Mouse (Mus musculus) cerebellum, adult 9-10 months (tissue): ENCODE data around the gene Arhgap31.
A peak's percentile ranks its signal among the peaks of the same experiment; 100 is the strongest.

Source experiments
- DNase-seq: peaks from one replicate; pipeline ENCODE4 v3.0.0; 2022

The Arhgap31 gene

DNA sequence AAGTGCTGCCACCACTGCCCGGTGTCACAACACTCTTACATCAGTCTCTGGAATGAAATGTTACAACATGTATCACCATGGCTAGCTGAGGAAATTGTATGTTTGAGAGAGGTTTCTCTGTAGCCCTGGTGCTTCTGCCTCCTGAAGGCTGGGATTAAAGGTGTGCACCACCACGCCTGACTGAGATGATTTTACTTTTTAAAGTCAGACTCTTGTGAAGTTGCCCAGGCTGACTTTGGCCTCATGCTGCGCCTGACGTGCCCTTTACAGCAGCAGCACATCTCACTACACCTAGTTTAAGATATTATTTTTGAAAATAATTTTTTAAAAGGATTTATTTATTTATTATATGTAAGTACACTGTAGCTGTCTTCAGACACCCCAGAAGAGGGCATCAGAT lies 120.1 kb downstream of the Arhgap31 start:
- DNase-seq = no peak

DNA sequence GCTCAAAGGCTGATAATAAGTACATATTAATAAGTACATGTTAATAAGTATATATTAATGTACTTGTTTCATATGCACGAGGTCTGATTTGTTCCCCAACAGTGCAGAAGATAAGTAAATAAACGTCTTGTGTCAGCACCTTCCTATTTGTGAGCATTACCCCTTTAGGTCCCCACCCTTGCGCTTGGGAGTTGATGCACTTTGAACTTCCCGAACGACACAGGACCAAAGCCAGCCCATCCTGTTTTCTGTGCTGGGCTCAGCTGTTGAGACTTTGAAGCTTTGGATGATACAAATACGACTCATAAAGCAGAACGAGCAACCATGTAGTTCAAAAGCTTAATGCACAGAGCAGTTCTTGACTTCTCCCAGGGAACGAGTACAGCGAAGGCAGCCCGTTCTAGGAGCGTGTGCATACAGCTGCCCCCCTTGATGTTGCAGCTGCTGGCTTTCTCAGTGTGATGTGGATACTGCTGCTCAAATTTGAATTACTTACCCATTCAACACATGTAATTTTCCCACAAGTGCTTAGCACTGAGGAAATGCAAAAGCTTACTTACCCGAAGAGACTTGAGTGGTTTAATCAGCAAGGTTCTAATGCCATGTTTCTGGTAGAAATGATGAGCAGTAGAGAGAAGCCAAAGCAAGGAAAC lies 120.9 kb downstream of the Arhgap31 start:
- no peak for DNase-seq

- no peak for DNase-seq
Observed at GRCm38 (mm10) chr16:38591506-38591905, 121.6 kb downstream of the Arhgap31 start.

GRCm38 (mm10) chr16:38587572-38587971 lies 125.5 kb downstream of the Arhgap31 start:
- DNase-seq = no peak

DNA sequence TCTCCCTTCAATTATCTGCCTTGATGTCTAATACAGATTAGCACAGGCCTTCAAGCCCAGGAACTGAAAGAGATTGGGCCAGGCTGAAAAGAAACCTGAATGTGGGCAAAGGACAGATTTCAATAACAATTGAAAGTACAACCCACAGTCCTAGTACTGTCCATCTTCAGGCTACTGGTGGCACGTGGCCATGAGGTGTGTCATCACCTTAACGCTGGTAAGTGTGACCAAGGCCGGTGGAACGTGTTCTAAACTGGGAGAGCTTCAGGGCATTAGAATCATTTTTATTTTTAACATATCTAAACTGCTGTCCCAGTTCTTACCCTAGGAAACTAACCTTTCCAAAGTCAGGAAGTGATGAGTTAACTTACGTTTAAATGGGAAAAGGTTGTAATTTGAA lies 125.9 kb downstream of the Arhgap31 start:
- DNase-seq = no peak

DNA sequence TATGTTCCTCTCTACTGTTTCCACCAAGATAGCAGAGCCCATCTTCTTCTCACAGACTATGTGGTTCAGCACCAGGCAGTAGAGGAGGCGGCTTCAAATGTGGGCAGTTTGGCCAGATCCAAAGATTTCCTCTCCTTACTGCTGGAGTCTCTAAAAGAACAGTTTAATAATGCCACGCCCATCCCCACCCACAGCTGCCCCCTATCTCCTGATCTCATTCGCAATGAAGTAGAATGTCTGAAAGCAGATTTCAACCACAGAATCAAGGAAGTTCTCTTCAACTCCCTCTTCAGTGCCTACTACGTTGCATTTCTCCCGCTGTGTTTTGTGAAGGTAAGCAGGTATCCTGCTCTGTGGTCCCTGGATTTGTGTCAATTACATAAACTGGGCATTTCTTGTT lies 127.9 kb downstream of the Arhgap31 start:
- DNase-seq = no peak

GRCm38 (mm10) chr16:38584761-38585160 lies 128.3 kb downstream of the Arhgap31 start:
- no peak for DNase-seq

DNA sequence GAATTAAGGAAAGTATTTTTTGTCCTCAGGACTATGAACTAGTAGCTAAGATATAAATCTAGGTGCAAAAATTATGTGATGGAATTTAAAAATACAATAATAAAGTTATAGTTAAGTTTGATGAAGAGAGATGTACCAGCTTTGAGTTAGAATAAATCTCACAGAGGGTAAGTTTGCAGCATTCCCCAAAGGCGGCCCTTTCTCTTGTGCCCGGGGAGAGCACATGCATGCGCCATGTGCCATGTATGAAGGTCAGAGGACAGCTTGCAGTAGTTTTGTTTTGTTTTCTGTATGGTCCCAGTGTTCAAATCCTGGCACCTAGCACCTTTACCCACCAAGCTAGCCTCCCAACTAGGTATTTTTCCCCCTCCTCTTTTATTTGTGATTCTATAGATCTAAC lies 141.6 kb downstream of the Arhgap31 start:
- no peak for DNase-seq

- DNase-seq = no peak
Observed at GRCm38 (mm10) chr16:38568192-38568591, 144.9 kb downstream of the Arhgap31 start.

- no peak for DNase-seq
Observed at GRCm38 (mm10) chr16:38563516-38563915, 149.6 kb downstream of the Arhgap31 start.

DNA sequence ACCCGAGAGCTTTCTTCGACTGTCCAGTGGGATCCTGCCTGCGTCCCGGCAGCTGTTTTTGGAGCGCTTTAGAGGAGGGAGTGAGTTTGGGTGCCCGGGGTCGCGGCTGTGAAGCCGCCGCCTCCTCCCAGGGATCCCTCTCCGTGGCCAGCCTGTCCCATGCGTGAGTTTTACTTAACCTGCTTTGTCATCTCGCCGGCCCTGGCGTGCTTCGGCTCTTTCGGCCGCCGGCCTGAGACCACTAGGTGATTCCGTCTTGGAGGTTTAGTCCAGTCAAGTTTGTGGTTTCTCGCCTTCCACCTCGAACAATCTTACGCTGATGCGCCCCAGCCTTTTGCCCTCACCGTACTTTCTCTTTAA lies 150.1 kb downstream of the Arhgap31 start:
- no peak for DNase-seq

- DNase-seq = peak; percentile 93
Observed at GRCm38 (mm10) chr16:38562131-38562967, 150.7 kb downstream of the Arhgap31 start.

GRCm38 (mm10) chr16:38558221-38558748 lies 154.8 kb downstream of the Arhgap31 start, which contains the start of gene Tmem39a:
Tmem39a (plus strand) TSS chr16:38558698.
- no peak for DNase-seq

GRCm38 (mm10) chr16:38555988-38556387 lies 157.1 kb downstream of the Arhgap31 start:
- DNase-seq = no peak

DNA sequence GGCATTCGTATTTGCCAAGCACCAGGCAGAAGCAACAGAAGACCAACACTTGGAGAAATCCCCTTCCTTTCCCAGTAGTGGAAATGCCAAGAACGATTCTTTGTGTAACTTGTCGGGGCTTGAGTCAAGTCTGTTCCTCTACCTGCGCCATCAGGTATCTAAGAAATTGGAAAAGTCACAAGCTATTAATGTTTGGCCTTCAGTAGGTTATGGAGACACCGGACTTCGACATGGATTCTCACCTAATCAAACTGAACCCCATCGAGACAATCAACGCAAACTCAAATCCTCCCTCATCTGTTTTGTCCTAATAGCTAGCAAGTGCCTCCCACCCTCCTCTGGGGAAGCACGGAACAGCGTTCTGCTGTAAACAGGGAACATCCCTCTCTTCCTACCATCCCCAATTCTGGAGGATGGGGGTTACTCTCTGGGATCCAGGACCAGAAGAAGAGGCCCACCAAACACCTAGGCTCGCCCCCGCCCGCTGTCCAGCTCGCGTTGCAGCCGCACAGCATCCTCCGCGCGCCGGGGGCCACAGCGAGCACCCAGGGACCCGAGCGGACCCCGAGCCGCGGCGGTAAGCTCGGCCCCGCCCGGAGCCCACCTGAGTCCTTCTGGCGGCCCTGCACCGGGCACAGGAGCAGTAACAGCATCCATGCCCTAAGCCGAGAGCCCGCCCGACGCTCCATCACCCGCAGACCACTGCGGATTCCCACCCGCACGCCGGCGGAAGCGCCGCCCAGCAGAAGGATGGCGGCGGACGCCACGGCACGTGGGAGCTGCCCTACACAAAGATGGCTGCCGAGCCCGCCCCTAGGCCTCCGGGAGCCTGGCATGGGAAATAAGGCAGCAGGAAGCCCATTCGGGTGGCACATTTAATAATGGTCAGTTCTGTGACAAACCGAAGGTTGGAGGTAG lies 163.3 kb downstream of the Arhgap31 start, which contains the start of gene Poglut1:
Gene Poglut1 (minus strand): TSS at position 780 of the 918 bp plus-strand sequence.
- DNase-seq = peak; percentile 83
